Mouse (Mus musculus): ENCODE measurements around the gene Ferd3l.
A peak's percentile ranks its signal among the peaks of the same experiment; 100 is the strongest.

Ferd3l gene

DNA sequence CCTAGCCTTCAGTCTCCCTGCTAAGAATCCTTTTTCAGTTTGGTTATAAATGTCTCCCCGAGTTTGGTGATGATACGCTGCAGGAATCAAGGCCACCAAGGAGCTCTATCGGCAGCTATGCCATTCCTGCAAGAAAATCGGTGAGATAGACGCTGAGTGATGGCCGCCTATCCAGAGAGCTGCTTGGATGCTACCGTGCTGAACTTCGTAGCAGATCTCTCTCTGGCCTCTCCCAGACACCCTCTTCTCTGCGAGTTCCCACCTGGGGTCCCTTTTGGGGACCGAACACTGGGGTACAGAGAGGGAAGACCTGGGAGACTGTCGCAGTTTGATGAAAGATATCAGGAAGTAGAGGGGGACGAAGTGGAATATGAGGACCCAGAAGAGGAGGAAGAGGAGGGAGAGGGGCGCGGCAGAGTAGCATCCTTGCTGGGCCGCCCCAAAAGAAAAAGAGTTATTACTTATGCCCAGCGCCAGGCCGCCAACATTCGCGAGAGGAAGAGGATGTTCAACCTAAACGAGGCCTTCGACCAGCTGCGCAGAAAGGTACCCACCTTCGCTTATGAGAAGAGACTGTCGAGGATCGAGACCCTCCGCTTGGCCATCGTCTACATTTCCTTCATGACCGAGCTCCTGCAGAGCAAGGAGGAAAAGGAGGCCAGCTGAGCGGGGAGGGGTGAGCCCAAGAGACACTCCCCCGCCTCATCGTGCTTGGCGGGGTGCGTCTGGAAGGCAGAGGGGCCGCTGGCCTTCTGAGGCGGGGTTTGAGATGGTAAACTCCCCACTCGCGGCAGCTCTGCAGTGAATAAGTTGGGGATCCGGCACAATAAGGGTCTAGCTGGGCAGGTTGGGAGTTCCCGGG, at the start of gene Ferd3l:
Gene Ferd3l (plus strand): TSS at position 95 of the 862 bp plus-strand sequence.
- DNase-seq (ENCODE audit: inconsistent age in 2 of 2, low spot score in 1 of 2) = no peak

DNA sequence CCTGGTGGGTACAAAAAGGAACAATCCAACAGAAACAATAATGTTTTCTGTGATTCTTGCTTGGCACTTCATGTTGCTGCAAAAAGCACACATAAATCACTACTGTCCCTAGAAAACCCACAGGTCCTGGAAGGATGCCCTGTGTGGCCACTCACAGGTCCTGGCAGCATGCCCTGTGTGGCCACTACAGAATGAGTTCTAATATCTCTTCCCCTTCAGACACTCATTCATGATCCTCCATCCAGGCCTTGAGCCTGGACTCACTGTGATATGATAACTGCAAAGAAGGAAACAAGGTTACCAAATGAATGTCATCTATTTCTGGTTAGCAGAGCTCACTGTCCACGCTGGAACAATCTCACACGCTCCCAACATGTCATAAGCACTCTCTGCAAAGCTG, 34.3 kb upstream of the Ferd3l start:
- peak; percentile 34 to 67 for DNase-seq (ENCODE audit: inconsistent age in 2 of 2, low spot score in 1 of 2)

GRCm38 (mm10) chr12:33894621-33895020, 33.6 kb upstream of the Ferd3l start:
- no peak for DNase-seq (ENCODE audit: inconsistent age in 2 of 2, low spot score in 1 of 2)

- DNase-seq (ENCODE audit: inconsistent age in 2 of 2, low spot score in 1 of 2) = no peak
These were observed 1.5 kb upstream of the Ferd3l start for GRCm38 (mm10) chr12:33926751-33927150.

- no peak for DNase-seq (ENCODE audit: inconsistent age in 2 of 2, low spot score in 1 of 2)
These were observed 709 bp upstream of the Ferd3l start for GRCm38 (mm10) chr12:33927334-33928098.

DNA sequence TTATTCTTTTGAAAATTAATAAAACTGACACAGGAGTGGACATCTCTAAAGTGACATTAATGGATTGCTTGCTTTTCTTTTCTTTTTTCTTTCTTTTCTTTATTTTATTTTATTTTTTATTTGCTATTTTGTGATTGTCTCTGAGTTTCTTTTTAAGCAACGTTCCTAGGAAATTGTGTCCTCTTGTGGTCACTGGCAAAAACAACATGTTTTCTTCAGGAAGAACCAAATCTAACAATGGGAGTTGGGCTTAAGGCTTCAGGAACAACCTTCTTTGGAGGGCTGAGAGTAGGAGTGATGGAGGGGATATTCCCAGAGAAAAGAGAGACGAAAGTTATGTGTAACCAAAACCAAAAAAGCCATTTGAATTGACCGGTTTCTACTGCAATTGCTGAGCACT, 24.6 kb downstream of the Ferd3l start:
- DNase-seq (ENCODE audit: inconsistent age in 2 of 2, low spot score in 1 of 2) = no peak

DNA sequence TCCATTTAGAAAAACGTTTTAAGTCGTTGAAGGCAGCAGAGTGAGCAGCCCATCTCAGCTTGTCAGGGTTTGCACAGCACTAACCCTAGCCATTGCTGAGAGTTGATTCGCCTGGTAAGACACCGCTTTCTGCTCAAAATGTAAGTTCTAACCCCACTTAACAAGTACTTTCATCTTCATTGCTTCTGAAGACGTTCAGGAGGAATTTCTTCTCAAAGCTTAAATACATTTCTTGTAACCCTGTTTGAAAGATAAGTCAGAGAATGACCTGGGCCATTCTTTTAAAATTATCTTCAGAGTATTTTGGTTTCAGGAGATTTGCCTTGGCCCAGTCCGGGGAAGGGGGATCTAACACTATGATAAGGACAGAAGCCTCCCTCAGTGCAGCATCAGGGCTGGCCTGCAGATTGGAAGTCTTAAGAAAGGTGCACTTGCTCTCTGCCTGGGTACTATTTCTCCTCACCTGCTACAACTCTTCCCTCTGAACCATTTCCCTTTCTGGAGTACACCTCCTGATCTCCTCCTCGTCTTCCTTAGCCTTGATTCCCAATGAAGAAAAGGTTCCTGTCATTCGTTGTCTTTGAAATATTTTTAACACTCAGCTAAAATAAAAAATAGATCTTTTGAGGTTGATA, 26.8 kb downstream of the Ferd3l start:
- no peak for DNase-seq (ENCODE audit: inconsistent age in 2 of 2, low spot score in 1 of 2)

GRCm38 (mm10) chr12:33955606-33956295, 27.5 kb downstream of the Ferd3l start:
- peak in 1 of 2 experiments; percentile 68 for DNase-seq (ENCODE audit: inconsistent age in 2 of 2, low spot score in 1 of 2)

GRCm38 (mm10) chr12:33956576-33957399, 28.6 kb downstream of the Ferd3l start:
- DNase-seq (ENCODE audit: inconsistent age in 2 of 2, low spot score in 1 of 2) = peak; percentile 16 to 67

- peak; percentile 40 to 81 for DNase-seq (ENCODE audit: inconsistent age in 2 of 2, low spot score in 1 of 2)
These were observed 29.4 kb downstream of the Ferd3l start, which contains the start of gene Twist1 for GRCm38 (mm10) chr12:33957400-33958240. Gene Twist1, plus strand, starts transcription at chr12:33957671.

DNA sequence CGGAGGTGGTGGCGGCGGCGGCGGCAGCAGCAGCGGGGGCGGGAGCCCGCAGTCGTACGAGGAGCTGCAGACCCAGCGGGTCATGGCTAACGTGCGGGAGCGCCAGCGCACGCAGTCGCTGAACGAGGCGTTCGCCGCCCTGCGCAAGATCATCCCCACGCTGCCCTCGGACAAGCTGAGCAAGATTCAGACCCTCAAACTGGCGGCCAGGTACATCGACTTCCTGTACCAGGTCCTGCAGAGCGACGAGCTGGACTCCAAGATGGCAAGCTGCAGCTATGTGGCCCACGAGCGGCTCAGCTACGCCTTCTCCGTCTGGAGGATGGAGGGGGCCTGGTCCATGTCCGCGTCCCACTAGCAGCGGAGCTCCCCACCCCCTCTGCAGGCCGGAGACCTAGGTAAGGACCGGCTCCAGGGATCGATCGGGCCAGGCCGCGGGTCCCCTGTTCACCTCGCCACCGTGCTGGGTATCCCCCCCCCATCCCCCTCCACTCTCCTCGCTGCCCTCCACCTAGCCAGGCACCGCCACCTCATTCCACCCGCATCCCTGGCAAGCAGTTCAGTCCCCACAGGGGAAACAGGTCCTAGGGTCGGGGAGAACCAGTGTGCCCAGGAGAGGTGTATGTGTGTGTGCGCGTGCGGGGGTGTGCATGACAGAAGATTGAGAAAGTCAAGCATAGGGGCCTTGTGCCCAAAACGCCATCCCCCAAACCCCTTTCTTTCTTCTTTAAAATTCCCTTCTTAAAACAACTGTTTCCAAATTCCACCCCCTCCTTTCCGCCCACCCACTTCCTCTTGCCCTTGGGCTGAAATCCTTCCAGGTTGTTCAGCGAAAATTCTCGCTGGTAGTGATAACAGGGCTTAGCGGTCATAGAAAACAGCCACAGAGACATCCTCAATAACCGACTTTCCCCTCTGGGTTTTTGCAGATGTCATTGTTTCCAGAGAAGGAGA, 30.3 kb downstream of the Ferd3l start:
- DNase-seq (ENCODE audit: inconsistent age in 2 of 2, low spot score in 1 of 2) = peak; percentile 13 to 62

DNA sequence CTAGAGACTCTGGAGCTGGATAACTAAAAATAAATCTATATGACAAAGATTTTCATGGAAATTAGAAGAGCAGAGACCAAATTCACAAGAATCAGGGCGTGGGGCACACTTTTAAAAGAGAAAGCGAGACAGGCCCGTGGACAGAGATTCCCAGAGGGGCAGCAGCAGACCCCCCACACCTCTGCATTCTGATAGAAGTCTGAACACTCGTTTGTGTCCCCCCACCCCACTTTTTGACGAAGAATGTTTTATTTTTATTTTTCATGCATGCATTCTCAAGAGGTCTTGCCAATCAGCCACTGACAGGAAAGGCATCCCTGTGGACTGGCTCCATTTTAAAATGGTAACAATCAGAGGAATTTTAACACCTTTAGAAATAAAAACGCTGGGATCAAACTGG, 31.0 kb downstream of the Ferd3l start:
- DNase-seq (ENCODE audit: inconsistent age in 2 of 2, low spot score in 1 of 2) = no peak

DNA sequence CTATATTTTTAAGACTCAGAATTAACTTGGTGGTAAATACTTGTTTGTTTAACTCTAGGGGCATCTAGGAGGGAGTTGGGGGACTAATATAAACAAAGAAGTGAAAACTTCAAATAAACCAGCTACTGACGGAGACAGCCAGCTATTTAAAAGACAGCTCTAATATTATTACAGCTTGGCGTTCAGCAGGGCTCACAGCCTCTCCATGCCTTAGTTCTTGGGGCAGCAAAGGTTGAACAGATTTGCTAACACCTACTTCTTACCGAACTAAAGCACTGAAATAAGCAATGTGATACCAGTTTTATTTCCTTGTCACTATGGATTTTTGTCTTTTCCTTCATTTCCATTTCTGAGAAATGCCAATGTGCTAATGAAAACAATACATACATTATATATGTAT, 31.6 kb downstream of the Ferd3l start:
- no peak for DNase-seq (ENCODE audit: inconsistent age in 2 of 2, low spot score in 1 of 2)

DNA sequence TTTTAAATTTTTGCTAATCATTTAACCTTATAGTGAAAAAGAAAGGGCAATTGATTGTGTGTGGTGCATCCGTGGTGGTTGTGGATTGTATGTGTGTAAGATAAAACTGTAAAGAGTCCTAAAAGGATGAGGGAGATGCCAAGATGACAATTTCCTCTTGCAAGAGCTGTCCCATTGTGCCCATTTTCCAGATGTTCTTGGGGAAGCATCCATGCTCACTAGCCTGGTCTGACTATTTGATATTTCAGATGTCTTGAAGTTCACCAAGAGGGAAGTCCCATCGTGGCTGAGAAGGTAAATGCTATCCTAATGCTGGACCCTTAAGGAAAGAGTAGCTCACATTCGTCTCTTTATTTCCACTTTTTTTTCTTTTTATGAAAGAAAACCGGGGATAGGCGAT, 32.8 kb downstream of the Ferd3l start:
- no peak for DNase-seq (ENCODE audit: inconsistent age in 2 of 2, low spot score in 1 of 2)

- DNase-seq (ENCODE audit: inconsistent age in 2 of 2, low spot score in 1 of 2) = no peak
These were observed 34.0 kb downstream of the Ferd3l start for GRCm38 (mm10) chr12:33962118-33962772.

DNA sequence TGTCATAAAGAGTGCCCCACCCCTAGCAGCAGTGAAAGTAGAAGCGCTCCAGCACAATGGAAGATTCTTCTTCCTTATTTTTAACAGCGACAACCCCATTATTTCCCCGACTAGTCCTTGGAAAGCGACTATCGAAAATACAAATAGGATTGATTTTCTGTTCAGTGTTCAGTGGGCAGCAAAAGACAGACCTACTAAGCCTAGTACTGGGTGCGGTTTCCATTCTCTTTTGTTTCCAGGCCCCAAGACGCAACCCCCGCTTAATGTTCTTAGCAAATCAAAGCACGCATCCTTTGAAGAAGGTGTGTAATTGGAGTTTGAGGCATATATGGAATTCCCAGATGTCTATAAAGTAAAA, 34.5 kb downstream of the Ferd3l start:
- DNase-seq (ENCODE audit: inconsistent age in 2 of 2, low spot score in 1 of 2) = no peak

DNA sequence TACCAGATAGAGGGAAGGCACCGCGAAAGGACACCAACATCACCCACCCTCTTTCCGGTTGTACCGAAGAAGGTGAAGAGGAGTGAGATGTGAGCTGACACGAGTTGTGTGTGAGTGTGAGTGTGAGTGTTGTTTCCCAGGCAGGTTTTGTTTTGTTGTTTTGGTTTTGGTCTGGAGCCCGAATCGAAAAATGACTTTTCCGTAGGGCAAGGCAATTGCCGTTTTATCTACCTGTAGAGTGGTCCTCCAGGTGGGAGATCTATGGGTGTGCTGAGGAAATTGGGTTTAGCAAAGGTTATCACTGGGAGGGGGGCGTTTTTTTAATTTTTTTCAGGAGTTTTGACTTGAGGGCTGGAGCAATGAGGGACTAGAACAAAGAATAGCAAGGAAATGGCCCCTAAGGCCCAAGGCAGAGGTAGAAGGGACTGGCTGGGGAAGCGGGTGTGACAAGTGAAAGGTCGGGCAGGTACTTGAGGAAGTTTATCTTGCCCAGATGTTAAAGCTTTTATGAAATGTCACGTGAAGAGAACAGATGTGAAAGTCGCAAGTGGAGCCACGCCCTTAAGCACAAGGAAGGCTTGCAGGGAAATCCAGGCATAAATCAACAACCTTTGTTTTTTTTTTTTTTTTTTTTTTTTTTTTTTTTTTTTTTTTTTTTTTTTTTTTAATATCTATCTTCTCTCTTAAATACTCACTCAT, 35.6 kb downstream of the Ferd3l start:
- DNase-seq (ENCODE audit: inconsistent age in 2 of 2, low spot score in 1 of 2) = no peak
